Mouse (Mus musculus): ENCODE results near the gene Faim. TPM values are rescaled to one million over a fixed set of nuclear protein-coding genes. Genes with fewer than 3 reads are reported as not detected.

Gene Faim
- total and polyA plus RNA-seq, 3 experiments = 24.0 to 86.6 (median 24.7) TPM

- Histone ChIP-seq H3K4me1 (ENCODE audit: insufficient read depth, low read depth, low read length) (no peaks in the 10 kb centered on the region), H3K36me3 (replicated peaks) (no peaks in the 10 kb centered on the region), H3K4me3 (ENCODE audit: low read depth, low read length) (no peak overlapping the region), H3K9me3 (replicated peaks) (peaks cover 6% of the 10 kb centered on the region; the same call in 1 of the 2 replicates), H3K27me3 (ENCODE audit: insufficient read depth, low read length) (0 out of 2 replicates have a peak, but pooled peaks cover 2% of the 10 kb centered on the region)
- TF ChIP-seq CTCF (IDR thresholded peaks at IDR 0.05; ENCODE audit: low read depth, low read length) = no peak
- no peak for TF ChIP-seq TAL1 (conservative IDR thresholded peaks at IDR 0.05; ENCODE audit: low read depth, low read length)
- no peak for TF ChIP-seq POLR2AphosphoS5 (IDR thresholded peaks at IDR 0.05; ENCODE audit: insufficient replicate concordance, low read depth, low read length)
- TF ChIP-seq GATA2 (IDR thresholded peaks at IDR 0.05; ENCODE audit: borderline replicate concordance, low read depth, low read length) = no peak
- no peak for TF ChIP-seq GATA1 (IDR thresholded peaks at IDR 0.05; ENCODE audit: borderline replicate concordance, low read length)
- no peak for ATAC-seq (ENCODE audit: extremely low read depth, insufficient number of reproducible peaks, low FRiP score, poor library complexity, severe bottlenecking)
- no peak for DNase-seq (ENCODE audit: low spot score)
Measured at GRCm38 (mm10) chr9:98965084-98965483, 21.1 kb upstream of the Faim start.

- Histone ChIP-seq H3K27me3 (ENCODE audit: insufficient read depth, low read length) (peaks cover 17% of the 10 kb centered on the region), H3K4me3 (ENCODE audit: low read depth, low read length) (no peak overlapping the region), H3K9me3 (replicated peaks) (peaks cover 4% of the 10 kb centered on the region), H3K4me1 (ENCODE audit: insufficient read depth, low read depth, low read length) (no peaks in the 10 kb centered on the region), H3K36me3 (replicated peaks) (no peaks in the 10 kb centered on the region)
- ATAC-seq (ENCODE audit: extremely low read depth, insufficient number of reproducible peaks, low FRiP score, poor library complexity, severe bottlenecking) (no peak), DNase-seq (ENCODE audit: low spot score) (no peak)
- no peak for TF ChIP-seq GATA1 (IDR thresholded peaks at IDR 0.05; ENCODE audit: borderline replicate concordance, low read length)
- TF ChIP-seq CTCF (IDR thresholded peaks at IDR 0.05; ENCODE audit: low read depth, low read length) = no peak
- no peak for TF ChIP-seq GATA2 (IDR thresholded peaks at IDR 0.05; ENCODE audit: borderline replicate concordance, low read depth, low read length)
- TF ChIP-seq TAL1 (conservative IDR thresholded peaks at IDR 0.05; ENCODE audit: low read depth, low read length) = no peak
- TF ChIP-seq POLR2AphosphoS5 (IDR thresholded peaks at IDR 0.05; ENCODE audit: insufficient replicate concordance, low read depth, low read length) = no peak
Measured at GRCm38 (mm10) chr9:98973101-98973521, 13.1 kb upstream of the Faim start.

GRCm38 (mm10) chr9:98973561-98973960 lies 12.6 kb upstream of the Faim start:
- Histone ChIP-seq H3K4me3 (ENCODE audit: low read depth, low read length) (no peak overlapping the region), H3K27me3 (ENCODE audit: insufficient read depth, low read length) (peaks cover 17% of the 10 kb centered on the region), H3K9me3 (replicated peaks) (peaks cover 2% of the 10 kb centered on the region; the same call in 1 of the 2 replicates), H3K36me3 (replicated peaks) (no peaks in the 10 kb centered on the region), H3K4me1 (ENCODE audit: insufficient read depth, low read depth, low read length) (no peaks in the 10 kb centered on the region)
- no peak for DNase-seq (ENCODE audit: low spot score)
- TF ChIP-seq TAL1 (conservative IDR thresholded peaks at IDR 0.05; ENCODE audit: low read depth, low read length) (no peak), GATA2 (IDR thresholded peaks at IDR 0.05; ENCODE audit: borderline replicate concordance, low read depth, low read length) (no peak), GATA1 (IDR thresholded peaks at IDR 0.05; ENCODE audit: borderline replicate concordance, low read length) (no peak), CTCF (IDR thresholded peaks at IDR 0.05; ENCODE audit: low read depth, low read length) (no peak), POLR2AphosphoS5 (IDR thresholded peaks at IDR 0.05; ENCODE audit: insufficient replicate concordance, low read depth, low read length) (no peak)
- ATAC-seq (ENCODE audit: extremely low read depth, insufficient number of reproducible peaks, low FRiP score, poor library complexity, severe bottlenecking) = no peak

DNA sequence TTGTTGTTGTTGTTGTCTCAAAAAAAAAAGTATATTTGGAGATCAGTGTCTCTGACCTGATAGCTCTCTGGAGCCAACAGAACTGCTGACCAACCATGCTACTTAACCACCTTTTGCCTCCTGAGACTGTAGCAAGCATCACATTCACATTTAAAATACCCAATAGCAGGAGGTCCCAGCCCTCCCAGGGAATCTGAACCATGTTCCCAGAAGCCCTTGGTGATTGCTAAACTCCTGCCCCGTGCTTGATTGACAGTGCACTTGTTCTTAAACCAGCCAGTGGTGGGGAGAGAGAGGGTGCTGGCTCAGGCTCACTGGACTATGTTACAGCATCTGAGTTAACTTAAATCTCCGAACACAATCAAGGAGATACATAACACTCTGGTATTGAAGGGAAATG lies 11.3 kb upstream of the Faim start:
- Histone ChIP-seq H3K36me3 (replicated peaks) (no peaks in the 10 kb centered on the region), H3K4me1 (ENCODE audit: insufficient read depth, low read depth, low read length) (peaks cover 7% of the 10 kb centered on the region; the same call in 1 of the 2 replicates), H3K4me3 (ENCODE audit: low read depth, low read length) (no peak overlapping the region), H3K27me3 (ENCODE audit: insufficient read depth, low read length) (peaks cover 17% of the 10 kb centered on the region), H3K9me3 (replicated peaks) (peaks cover 2% of the 10 kb centered on the region; the same call in 1 of the 2 replicates)
- DNase-seq (ENCODE audit: low spot score) (no peak), ATAC-seq (ENCODE audit: extremely low read depth, insufficient number of reproducible peaks, low FRiP score, poor library complexity, severe bottlenecking) (no peak)
- TF ChIP-seq CTCF (IDR thresholded peaks at IDR 0.05; ENCODE audit: low read depth, low read length) = no peak
- TF ChIP-seq GATA2 (IDR thresholded peaks at IDR 0.05; ENCODE audit: borderline replicate concordance, low read depth, low read length) = no peak
- TF ChIP-seq GATA1 (IDR thresholded peaks at IDR 0.05; ENCODE audit: borderline replicate concordance, low read length) = no peak
- no peak for TF ChIP-seq POLR2AphosphoS5 (IDR thresholded peaks at IDR 0.05; ENCODE audit: insufficient replicate concordance, low read depth, low read length)
- TF ChIP-seq TAL1 (conservative IDR thresholded peaks at IDR 0.05; ENCODE audit: low read depth, low read length) = no peak

GRCm38 (mm10) chr9:98976081-98976480 lies 10.1 kb upstream of the Faim start:
- H3K27me3 ChIP-seq (ENCODE audit: insufficient read depth, low read length) = peaks cover 17% of the 10 kb centered on the region
- no peak for ATAC-seq (ENCODE audit: extremely low read depth, insufficient number of reproducible peaks, low FRiP score, poor library complexity, severe bottlenecking)
- TF ChIP-seq TAL1 (conservative IDR thresholded peaks at IDR 0.05; ENCODE audit: low read depth, low read length) (no peak), GATA2 (IDR thresholded peaks at IDR 0.05; ENCODE audit: borderline replicate concordance, low read depth, low read length) (no peak), POLR2AphosphoS5 (IDR thresholded peaks at IDR 0.05; ENCODE audit: insufficient replicate concordance, low read depth, low read length) (no peak), CTCF (IDR thresholded peaks at IDR 0.05; ENCODE audit: low read depth, low read length) (no peak), GATA1 (IDR thresholded peaks at IDR 0.05; ENCODE audit: borderline replicate concordance, low read length) (no peak)

GRCm38 (mm10) chr9:98976520-98976919 lies 9.7 kb upstream of the Faim start:
- Histone ChIP-seq H3K36me3 (replicated peaks) (no peaks in the 10 kb centered on the region), H3K9me3 (replicated peaks) (no peaks in the 10 kb centered on the region), H3K27me3 (ENCODE audit: insufficient read depth, low read length) (peaks cover 17% of the 10 kb centered on the region), H3K4me1 (ENCODE audit: insufficient read depth, low read depth, low read length) (peaks cover 8% of the 10 kb centered on the region; the same call in 1 of the 2 replicates), H3K4me3 (ENCODE audit: low read depth, low read length) (no peak overlapping the region)
- TF ChIP-seq TAL1 (conservative IDR thresholded peaks at IDR 0.05; ENCODE audit: low read depth, low read length) (no peak), GATA2 (IDR thresholded peaks at IDR 0.05; ENCODE audit: borderline replicate concordance, low read depth, low read length) (no peak), GATA1 (IDR thresholded peaks at IDR 0.05; ENCODE audit: borderline replicate concordance, low read length) (no peak), CTCF (IDR thresholded peaks at IDR 0.05; ENCODE audit: low read depth, low read length) (no peak; the same call in 1 of the 2 replicates), POLR2AphosphoS5 (IDR thresholded peaks at IDR 0.05; ENCODE audit: insufficient replicate concordance, low read depth, low read length) (no peak)
- DNase-seq (ENCODE audit: low spot score) = no peak
- ATAC-seq (ENCODE audit: extremely low read depth, insufficient number of reproducible peaks, low FRiP score, poor library complexity, severe bottlenecking) = no peak

More at GRCm38 (mm10) chr9:98976081-98976480, 10.1 kb upstream of the Faim start:
- no peak for DNase-seq (ENCODE audit: low spot score)
- Histone ChIP-seq H3K9me3 (replicated peaks) (no peaks in the 10 kb centered on the region), H3K4me3 (ENCODE audit: low read depth, low read length) (no peak overlapping the region), H3K36me3 (replicated peaks) (no peaks in the 10 kb centered on the region), H3K4me1 (ENCODE audit: insufficient read depth, low read depth, low read length) (peaks cover 8% of the 10 kb centered on the region; the same call in 1 of the 2 replicates)
